Mouse (Mus musculus) G1E (cell line): ENCODE measurements around the gene Ergic2. TPM values are rescaled to one million over a fixed set of nuclear protein-coding genes. Genes with fewer than 3 reads are reported as not detected.

Experiments
- ATAC-seq: 2 replicates; pipeline ENCODE4 v1.8.0; 2016; ENCODE audit warnings: mild to moderate bottlenecking; ENCODE audit not compliant: insufficient number of reproducible peaks, poor library complexity, low FRiP score, severe bottlenecking; ENCODE audit errors: extremely low read depth
- DNase-seq: peaks from one replicate; pipeline ENCODE4 v3.0.0; 2012; ENCODE audit warnings: low spot score
- H3K27me3 ChIP-seq: 2 replicates; pipeline ENCODE4 v1.6.1; 2012; ENCODE audit warnings: mild to moderate bottlenecking, low read length, inconsistent platforms; ENCODE audit not compliant: insufficient read depth
- H3K36me3 ChIP-seq: replicated peaks from 2 replicates; pipeline ENCODE3; 2012; ENCODE audit warnings: mild to moderate bottlenecking, inconsistent platforms
- H3K4me1 ChIP-seq: 2 replicates; pipeline ENCODE4 v1.6.1; 2012; ENCODE audit warnings: low read depth, low read length, inconsistent platforms, mixed read lengths; ENCODE audit not compliant: insufficient read depth
- H3K4me3 ChIP-seq: 2 replicates; pipeline ENCODE4 v1.5.1; 2012; ENCODE audit warnings: low read depth, mild to moderate bottlenecking, inconsistent platforms, low read length, moderate library complexity, mixed read lengths
- H3K9me3 ChIP-seq: replicated peaks from 2 replicates; pipeline ENCODE4 v1.6.1; 2012; ENCODE audit warnings: inconsistent platforms
- CTCF ChIP-seq: IDR thresholded peaks from 2 replicates; pipeline ENCODE4 v1.5.1; 2012; ENCODE audit warnings: low read depth, low read length, inconsistent platforms, mixed read lengths
- GATA1 ChIP-seq: IDR thresholded peaks from 2 replicates; pipeline ENCODE4 v1.6.1; 2012; ENCODE audit warnings: borderline replicate concordance, low read length, inconsistent platforms, mixed read lengths
- GATA2 ChIP-seq: IDR thresholded peaks from 2 replicates; pipeline ENCODE4 v1.6.1; 2012; ENCODE audit warnings: low read depth, low read length, inconsistent platforms, borderline replicate concordance
- POLR2AphosphoS5 ChIP-seq: IDR thresholded peaks from 2 replicates; pipeline ENCODE4 v1.6.1; 2012; ENCODE audit warnings: low read depth, low read length, inconsistent platforms; ENCODE audit not compliant: insufficient replicate concordance
- TAL1 ChIP-seq: conservative IDR thresholded peaks from 2 replicates; pipeline ENCODE4 v1.6.1; 2012; ENCODE audit warnings: low read depth, low read length, inconsistent platforms, mixed read lengths
- polyA plus RNA-seq: library from polyadenylated mRNA; stranded (reverse); fragments of >175 nt; gene quantifications from 2 replicates; pipeline ENCODE4 v1.2.3, GENCODE M21; 2012
- total RNA-seq, 2 experiments: library from RNA; stranded (forward) in 1 of 2; stranded (reverse) in 1 of 2; fragments of 200-1000 nt in 1 of 2; fragments of >200 nt in 1 of 2; fragmentation: Nextera tagmentation in 1 of 2; gene quantifications; 2 replicates each; pipeline ENCODE4 v1.2.3; 2014 to 2017

Ergic2 gene
- total and polyA plus RNA-seq, 3 experiments, result 6.7 to 148 (median 137) TPM

- H3K36me3 ChIP-seq, result no peaks in the 10 kb centered on the region
- no peak overlapping the region for H3K4me3 ChIP-seq
- TF ChIP-seq CTCF, result no peak
- no peak for TF ChIP-seq GATA2
- TF ChIP-seq POLR2AphosphoS5, result no peak
- no peak for TF ChIP-seq TAL1
- TF ChIP-seq GATA1, result no peak
Observed at GRCm38 (mm10) chr6:148241685-148242084, 29.5 kb upstream of the Ergic2 start.

DNA sequence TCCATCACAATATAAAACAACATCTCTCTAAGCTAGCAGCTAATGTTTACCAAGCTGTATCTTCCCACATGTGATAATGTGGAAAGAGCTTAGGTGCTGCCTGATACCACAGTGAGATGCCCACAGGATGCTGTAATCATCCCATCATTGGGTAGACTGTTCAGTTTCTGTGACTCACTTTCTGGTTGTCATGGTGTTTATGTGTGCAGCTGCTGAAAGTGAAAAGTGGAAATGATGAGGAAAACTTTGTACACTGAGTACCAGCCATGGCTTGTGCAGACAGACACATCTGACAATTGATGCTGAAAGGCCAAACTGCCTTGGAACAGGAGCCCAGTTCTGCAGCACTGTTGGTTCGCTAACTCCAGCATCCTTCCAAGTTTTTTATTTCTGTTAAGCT is 27.1 kb upstream of the Ergic2 start:
- Histone ChIP-seq H3K36me3 (no peaks in the 10 kb centered on the region), H3K9me3 (no peaks in the 10 kb centered on the region), H3K27me3 (peaks cover 15% of the 10 kb centered on the region), H3K4me1 (no peaks in the 10 kb centered on the region), H3K4me3 (no peak overlapping the region)
- DNase-seq (no peak), ATAC-seq (no peak)
- TF ChIP-seq GATA2 (no peak), GATA1 (no peak), TAL1 (no peak), POLR2AphosphoS5 (no peak), CTCF (no peak)

More at GRCm38 (mm10) chr6:148241685-148242084, 29.5 kb upstream of the Ergic2 start:
- Histone ChIP-seq H3K9me3 (no peaks in the 10 kb centered on the region), H3K4me1 (no peaks in the 10 kb centered on the region), H3K27me3 (peaks cover 14% of the 10 kb centered on the region)
- no peak for ATAC-seq
- no peak for DNase-seq

- no peaks in the 10 kb centered on the region for H3K4me1 ChIP-seq
- H3K27me3 ChIP-seq, result peaks cover 11% of the 10 kb centered on the region
- no peaks in the 10 kb centered on the region for H3K9me3 ChIP-seq
- H3K36me3 ChIP-seq, result no peaks in the 10 kb centered on the region
- TF ChIP-seq GATA2, result no peak
- no peak for TF ChIP-seq GATA1
- TF ChIP-seq CTCF, result no peak
- no peak for TF ChIP-seq POLR2AphosphoS5
- TF ChIP-seq TAL1, result no peak
- ATAC-seq (no peak), DNase-seq (no peak)
- no peak overlapping the region for H3K4me3 ChIP-seq
Observed at GRCm38 (mm10) chr6:148237453-148237852, 25.3 kb upstream of the Ergic2 start.

- Histone ChIP-seq H3K36me3 (no peaks in the 10 kb centered on the region), H3K4me3 (no peak overlapping the region), H3K27me3 (peaks cover 20% of the 10 kb centered on the region), H3K4me1 (no peaks in the 10 kb centered on the region), H3K9me3 (no peaks in the 10 kb centered on the region)
- TF ChIP-seq POLR2AphosphoS5, result no peak
- TF ChIP-seq TAL1, result no peak
- no peak for TF ChIP-seq GATA1
- no peak for TF ChIP-seq GATA2
- TF ChIP-seq CTCF, result no peak
- ATAC-seq (no peak), DNase-seq (no peak)
Observed at GRCm38 (mm10) chr6:148234105-148234828, 22.1 kb upstream of the Ergic2 start.

DNA sequence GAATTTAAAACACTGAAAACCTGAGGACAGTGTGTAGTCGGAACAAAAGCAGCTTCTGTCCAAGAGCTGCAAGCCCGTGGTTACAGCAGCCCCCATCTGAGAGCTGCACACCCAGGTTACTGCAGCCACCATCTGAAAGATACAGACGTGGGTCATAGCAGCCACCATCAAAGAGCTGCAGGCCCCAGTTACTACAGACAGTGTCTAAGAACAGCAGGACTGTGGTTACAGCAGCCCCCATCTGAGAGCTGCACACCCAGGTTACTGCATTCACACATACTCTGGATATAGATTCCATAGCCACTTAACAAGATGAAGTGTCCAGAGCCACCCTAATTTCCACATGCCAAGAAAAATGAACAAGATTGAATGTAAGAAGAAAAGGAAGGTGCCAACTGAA is 15.4 kb upstream of the Ergic2 start:
- H3K27me3 ChIP-seq, result peaks cover 22% of the 10 kb centered on the region
- no peaks in the 10 kb centered on the region for H3K4me1 ChIP-seq
- no peak for DNase-seq
- TF ChIP-seq GATA2, result no peak
- no peak for TF ChIP-seq POLR2AphosphoS5
- no peak for TF ChIP-seq CTCF
- no peak for TF ChIP-seq GATA1
- TF ChIP-seq TAL1, result no peak
- ATAC-seq, result no peak
- H3K36me3 ChIP-seq, result no peaks in the 10 kb centered on the region
- H3K4me3 ChIP-seq, result no peak overlapping the region
- no peaks in the 10 kb centered on the region for H3K9me3 ChIP-seq

- ATAC-seq (no peak), DNase-seq (no peak)
- H3K4me1 ChIP-seq, result no peaks in the 10 kb centered on the region
- TF ChIP-seq POLR2AphosphoS5 (no peak), TAL1 (no peak), GATA1 (no peak), CTCF (no peak), GATA2 (no peak)
- H3K4me3 ChIP-seq, result no peak overlapping the region
- H3K36me3 ChIP-seq, result no peaks in the 10 kb centered on the region
- H3K27me3 ChIP-seq, result peaks cover 13% of the 10 kb centered on the region
- no peaks in the 10 kb centered on the region for H3K9me3 ChIP-seq
Observed at GRCm38 (mm10) chr6:148222686-148223085, 10.5 kb upstream of the Ergic2 start.
